Mouse (Mus musculus): ENCODE data around the gene Prpsap1. TPM values are rescaled to one million over a fixed set of nuclear protein-coding genes. Genes with fewer than 3 reads are reported as not detected.
"Not testable (repeated sequence)": the region's sequence is repeated elsewhere in the genome, so short reads cannot be mapped to it uniquely, and the experiment has no call there.

The Prpsap1 gene
- polyA plus RNA-seq, 1 experiment from 2014 or later = 177 TPM

GRCm38 (mm10) chr11:116477160-116477759, 16.7 kb downstream of the Prpsap1 start:
- Histone ChIP-seq H3K9me3 (no peaks in the 10 kb centered on the region), H3K27ac (replicated peaks) (no peak overlapping the region), H3K27me3 (no peaks in the 10 kb centered on the region), H3K4me3 (no peak overlapping the region), H3K9ac (no peak overlapping the region), H3K4me2 (no peak overlapping the region), H3K4me1 (replicated peaks) (no peaks in the 10 kb centered on the region), H3K36me3 (peaks cover 99% of the 10 kb centered on the region)
- ATAC-seq (ENCODE audit: low read depth) = no peak
- 82% methylated on average over 15 of the region's 15 CpGs for WGBS

GRCm38 (mm10) chr11:116476696-116477095, 17.3 kb downstream of the Prpsap1 start:
- WGBS = 91% methylated on average over 6 of the region's 6 CpGs
- Histone ChIP-seq H3K9me3 (no peaks in the 10 kb centered on the region), H3K9ac (no peak overlapping the region), H3K36me3 (peaks cover 99% of the 10 kb centered on the region), H3K27ac (replicated peaks) (no peak overlapping the region), H3K27me3 (no peaks in the 10 kb centered on the region), H3K4me2 (no peak overlapping the region), H3K4me3 (no peak overlapping the region), H3K4me1 (replicated peaks) (no peaks in the 10 kb centered on the region)
- no peak for ATAC-seq (ENCODE audit: low read depth)

GRCm38 (mm10) chr11:116476041-116476440, 18.0 kb downstream of the Prpsap1 start:
- no peak overlapping the region for H3K4me3 ChIP-seq
- H3K36me3 ChIP-seq = peaks cover 99% of the 10 kb centered on the region
- H3K9me3 ChIP-seq = no peaks in the 10 kb centered on the region
- H3K27ac ChIP-seq (replicated peaks) = no peak overlapping the region; the same call in 1 of the 2 replicates
- ATAC-seq (ENCODE audit: low read depth) = no peak
- no peak overlapping the region for H3K9ac ChIP-seq
- H3K4me2 ChIP-seq = no peak overlapping the region
- no peaks in the 10 kb centered on the region for H3K4me1 ChIP-seq (replicated peaks)
- 87% methylated on average over 10 of the region's 10 CpGs for WGBS
- no peaks in the 10 kb centered on the region for H3K27me3 ChIP-seq

GRCm38 (mm10) chr11:116472275-116472674, 21.7 kb downstream of the Prpsap1 start:
- no peak overlapping the region for H3K9ac ChIP-seq
- WGBS = 80% methylated on average over 4 of the region's 4 CpGs
- ATAC-seq (ENCODE audit: low read depth) = no peak
- no peak overlapping the region for H3K4me2 ChIP-seq
- no peaks in the 10 kb centered on the region for H3K4me1 ChIP-seq (replicated peaks)
- H3K27ac ChIP-seq (replicated peaks) = no peak overlapping the region
- H3K4me3 ChIP-seq = no peak overlapping the region
- H3K9me3 ChIP-seq = no peaks in the 10 kb centered on the region
- peaks cover 77% of the 10 kb centered on the region for H3K36me3 ChIP-seq
- H3K27me3 ChIP-seq = no peaks in the 10 kb centered on the region

- 89% methylated on average over 4 of the region's 4 CpGs for WGBS
- no peak overlapping the region for H3K27ac ChIP-seq (replicated peaks)
- H3K4me3 ChIP-seq = no peak overlapping the region
- H3K36me3 ChIP-seq = peaks cover 63% of the 10 kb centered on the region
- no peaks in the 10 kb centered on the region for H3K27me3 ChIP-seq
- H3K4me1 ChIP-seq (replicated peaks) = no peaks in the 10 kb centered on the region
- no peak for ATAC-seq (ENCODE audit: low read depth)
- H3K9ac ChIP-seq = no peak overlapping the region
- H3K4me2 ChIP-seq = no peak overlapping the region
- H3K9me3 ChIP-seq = no peaks in the 10 kb centered on the region
Measured at GRCm38 (mm10) chr11:116470896-116471295, 23.1 kb downstream of the Prpsap1 start.

GRCm38 (mm10) chr11:116470249-116470648, 23.8 kb downstream of the Prpsap1 start:
- peaks cover 57% of the 10 kb centered on the region for H3K36me3 ChIP-seq

GRCm38 (mm10) chr11:116468338-116468737, 25.7 kb downstream of the Prpsap1 start:
- H3K4me2 ChIP-seq; H3K9ac ChIP-seq; H3K27me3 ChIP-seq; H3K27ac ChIP-seq (replicated peaks); ATAC-seq (ENCODE audit: low read depth); H3K4me1 ChIP-seq (replicated peaks); H3K9me3 ChIP-seq; H3K4me3 ChIP-seq: not testable (repeated sequence)
- WGBS = 72% methylated on average over 3 of the region's 3 CpGs
- peaks cover 38% of the 10 kb centered on the region for H3K36me3 ChIP-seq

More at GRCm38 (mm10) chr11:116470249-116470648, 23.8 kb downstream of the Prpsap1 start:
- no peaks in the 10 kb centered on the region for H3K4me1 ChIP-seq (replicated peaks)
- no peak for ATAC-seq (ENCODE audit: low read depth)
- H3K9me3 ChIP-seq = no peaks in the 10 kb centered on the region
- H3K4me3 ChIP-seq = no peak overlapping the region
- no peak overlapping the region for H3K4me2 ChIP-seq
- no peaks in the 10 kb centered on the region for H3K27me3 ChIP-seq
- no peak overlapping the region for H3K9ac ChIP-seq
- WGBS = 79% methylated on average over 3 of the region's 3 CpGs
- no peak overlapping the region for H3K27ac ChIP-seq (replicated peaks)

- 67% methylated on average over 20 of the region's 20 CpGs for WGBS
- no peaks in the 10 kb centered on the region for H3K9me3 ChIP-seq
- H3K27me3 ChIP-seq = no peaks in the 10 kb centered on the region
- H3K9ac ChIP-seq = no peak within 1 kb of the TSS
- H3K4me2 ChIP-seq = no peak within 1 kb of the TSS
- peaks cover 16% of the 10 kb centered on the region for H3K36me3 ChIP-seq
- no peak within 1 kb of the TSS for H3K27ac ChIP-seq (replicated peaks)
- no peak for ATAC-seq (ENCODE audit: low read depth)
- H3K4me3 ChIP-seq = no peak within 1 kb of the TSS
- H3K4me1 ChIP-seq (replicated peaks) = peaks cover 4% of the 10 kb centered on the region
Measured at GRCm38 (mm10) chr11:116466141-116466540, 27.9 kb downstream of the Prpsap1 start, which contains the start of gene Qrich2. Qrich2 (minus strand) TSS chr11:116466241.

- WGBS = 14% methylated on average over 2 of the region's 2 CpGs
Measured at GRCm38 (mm10) chr11:116463833-116464232, 30.2 kb downstream of the Prpsap1 start.

GRCm38 (mm10) chr11:116463338-116463737, 30.7 kb downstream of the Prpsap1 start:
- H3K4me3 ChIP-seq = no peak overlapping the region
- peak; percentile 53; the same call in 1 of the 2 replicates for ATAC-seq (ENCODE audit: low read depth)
- no peak overlapping the region for H3K27ac ChIP-seq (replicated peaks)
- H3K4me2 ChIP-seq = no peak overlapping the region
- peaks cover 4% of the 10 kb centered on the region for H3K4me1 ChIP-seq (replicated peaks)
- no peaks in the 10 kb centered on the region for H3K36me3 ChIP-seq
- H3K9me3 ChIP-seq = no peaks in the 10 kb centered on the region
- WGBS = 63% methylated on average over 4 of the region's 5 CpGs
- H3K9ac ChIP-seq = no peak overlapping the region
- no peaks in the 10 kb centered on the region for H3K27me3 ChIP-seq

More at GRCm38 (mm10) chr11:116463833-116464232, 30.2 kb downstream of the Prpsap1 start:
- ATAC-seq (ENCODE audit: low read depth) = peak; percentile 72
- no peaks in the 10 kb centered on the region for H3K9me3 ChIP-seq
- no peak overlapping the region for H3K4me2 ChIP-seq
- H3K9ac ChIP-seq = no peak overlapping the region
- no peak overlapping the region for H3K4me3 ChIP-seq
- H3K4me1 ChIP-seq (replicated peaks) = peaks cover 4% of the 10 kb centered on the region
- no peaks in the 10 kb centered on the region for H3K36me3 ChIP-seq
- H3K27me3 ChIP-seq = no peaks in the 10 kb centered on the region
- H3K27ac ChIP-seq (replicated peaks) = no peak overlapping the region

GRCm38 (mm10) chr11:116459786-116460185, 34.2 kb downstream of the Prpsap1 start:
- H3K27ac ChIP-seq (replicated peaks) = no peak overlapping the region
- H3K9ac ChIP-seq = no peak overlapping the region
- H3K9me3 ChIP-seq = no peaks in the 10 kb centered on the region
- H3K36me3 ChIP-seq = no peaks in the 10 kb centered on the region
- H3K4me2 ChIP-seq = no peak overlapping the region
- ATAC-seq (ENCODE audit: low read depth) = no peak
- WGBS = 51% methylated on average over 4 of the region's 4 CpGs
- H3K27me3 ChIP-seq = no peaks in the 10 kb centered on the region
- H3K4me1 ChIP-seq (replicated peaks) = peaks cover 4% of the 10 kb centered on the region
- no peak overlapping the region for H3K4me3 ChIP-seq

GRCm38 (mm10) chr11:116456234-116456633, 37.8 kb downstream of the Prpsap1 start:
- Histone ChIP-seq H3K9me3 (no peaks in the 10 kb centered on the region), H3K4me3 (no peak overlapping the region), H3K4me1 (replicated peaks) (no peaks in the 10 kb centered on the region), H3K9ac (no peak overlapping the region), H3K36me3 (no peaks in the 10 kb centered on the region), H3K4me2 (no peak overlapping the region), H3K27ac (replicated peaks) (no peak overlapping the region), H3K27me3 (no peaks in the 10 kb centered on the region)
- ATAC-seq (ENCODE audit: low read depth) = no peak
- 91% methylated on average over 8 of the region's 8 CpGs for WGBS

GRCm38 (mm10) chr11:116453889-116454288, 40.1 kb downstream of the Prpsap1 start:
- Histone ChIP-seq H3K27me3 (no peaks in the 10 kb centered on the region), H3K36me3 (no peaks in the 10 kb centered on the region), H3K4me2 (no peak overlapping the region), H3K4me3 (no peak overlapping the region), H3K4me1 (replicated peaks) (no peaks in the 10 kb centered on the region), H3K9ac (no peak overlapping the region), H3K27ac (replicated peaks) (no peak overlapping the region), H3K9me3 (0 out of 2 replicates have a peak, but pooled peaks cover 9% of the 10 kb centered on the region)
- ATAC-seq (ENCODE audit: low read depth) = no peak
- 94% methylated on average over 10 of the region's 10 CpGs for WGBS

All from neural tube, embryonic 13.5 days (tissue).